Mouse (Mus musculus) cerebellum, adult 11-12 months (tissue): Measurements from ENCODE around the gene Elf2.
"Not testable (repeated sequence)": the region's sequence is repeated elsewhere in the genome, so short reads cannot be mapped to it uniquely, and the experiment has no call there.

ENCODE experiments used
- DNase-seq: peaks from one replicate; pipeline ENCODE4 v3.0.0; 2022

The Elf2 gene

GRCm38 (mm10) chr3:51327429-51327797 lies 13.1 kb downstream of the Elf2 start:
- no peak for DNase-seq

GRCm38 (mm10) chr3:51326664-51327428 lies 13.6 kb downstream of the Elf2 start:
- no peak for DNase-seq

GRCm38 (mm10) chr3:51325475-51325874 lies 15.0 kb downstream of the Elf2 start:
- no peak for DNase-seq

- DNase-seq: no peak
These were observed 17.5 kb downstream of the Elf2 start for GRCm38 (mm10) chr3:51323006-51323405.

GRCm38 (mm10) chr3:51322326-51322725 lies 18.1 kb downstream of the Elf2 start:
- no peak for DNase-seq

DNA sequence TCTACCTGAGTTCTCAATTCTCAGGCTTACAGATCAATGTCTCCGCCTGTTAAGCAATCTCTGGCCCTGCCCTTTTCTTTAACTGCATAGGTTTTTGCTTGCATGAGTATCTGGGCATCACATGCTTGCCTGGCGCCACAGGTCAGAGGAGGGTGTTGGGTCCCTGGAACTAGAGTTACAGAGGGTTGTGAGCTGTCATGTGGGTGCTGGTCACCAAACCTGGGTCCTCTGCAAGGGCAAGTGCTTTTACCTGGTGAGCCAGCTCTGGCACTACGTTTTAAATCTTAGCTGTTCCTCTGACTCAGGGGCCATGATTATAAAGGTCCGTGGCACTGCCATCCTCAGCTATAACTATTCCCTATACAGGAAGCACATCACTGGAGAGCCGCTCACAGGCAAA lies 19.3 kb downstream of the Elf2 start:
- no peak for DNase-seq

GRCm38 (mm10) chr3:51318053-51318452 lies 22.4 kb downstream of the Elf2 start:
- DNase-seq: not testable (repeated sequence)

GRCm38 (mm10) chr3:51316876-51317275 lies 23.6 kb downstream of the Elf2 start:
- DNase-seq: no peak

- DNase-seq: no peak
These were observed 28.8 kb downstream of the Elf2 start for GRCm38 (mm10) chr3:51311638-51312037.

DNA sequence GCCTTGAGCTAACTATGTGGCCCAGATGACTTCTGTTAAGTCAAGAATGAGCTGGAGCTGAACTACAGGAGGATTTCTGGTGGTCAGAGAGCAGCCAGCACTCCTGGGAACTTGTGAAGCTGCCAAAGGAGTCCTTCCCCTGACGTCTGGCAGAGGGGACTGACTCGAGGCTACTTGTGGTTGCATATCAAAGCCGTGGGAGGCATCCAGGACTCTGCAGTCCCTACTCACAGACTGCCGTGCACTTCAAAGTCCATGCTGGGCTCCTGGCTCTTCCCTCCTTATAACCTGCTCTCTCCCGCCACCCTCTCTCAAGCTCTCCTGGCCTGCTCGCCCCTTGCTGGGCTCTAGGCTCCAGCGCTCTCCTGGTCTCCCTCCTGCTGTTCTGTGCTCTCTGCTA lies 30.4 kb downstream of the Elf2 start:
- no peak for DNase-seq

DNA sequence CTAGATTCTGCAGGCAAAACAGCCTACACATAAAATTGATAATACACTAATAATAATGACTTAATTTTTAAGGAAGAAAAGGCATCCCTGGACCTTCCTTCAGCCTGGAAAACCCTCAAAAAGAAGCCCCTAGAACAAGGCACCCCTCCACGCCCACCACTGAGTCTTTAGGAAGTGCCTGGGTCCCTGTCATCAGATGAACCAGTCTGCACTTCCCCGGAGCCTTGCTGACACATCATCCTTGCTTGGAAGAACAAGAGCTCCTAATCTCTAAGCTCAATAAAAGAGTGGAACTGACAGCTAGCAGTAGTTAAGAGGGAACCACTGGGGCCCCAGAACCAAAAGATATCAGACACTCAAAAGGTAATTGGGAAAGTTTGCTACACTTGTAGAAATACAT lies 33.8 kb downstream of the Elf2 start:
- DNase-seq: no peak

DNA sequence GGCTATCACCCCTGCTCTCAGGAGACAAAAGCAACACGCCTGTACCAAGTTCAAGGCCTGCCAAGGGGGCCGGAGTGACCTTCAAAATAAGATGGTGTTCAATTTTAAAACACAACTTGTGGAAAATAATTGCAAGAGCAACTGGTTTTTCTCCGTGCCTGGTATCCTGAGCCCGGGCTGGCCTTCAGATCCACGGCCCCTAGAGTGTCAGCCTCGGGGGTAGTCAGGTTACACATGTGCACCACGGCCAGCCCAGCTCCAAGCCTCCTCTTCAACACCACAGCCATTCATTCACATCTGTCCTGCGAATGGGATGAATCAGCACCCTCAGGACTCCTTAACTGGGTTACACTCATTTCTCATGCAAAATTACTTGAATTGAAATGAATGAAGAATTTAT lies 34.5 kb downstream of the Elf2 start:
- no peak for DNase-seq

DNA sequence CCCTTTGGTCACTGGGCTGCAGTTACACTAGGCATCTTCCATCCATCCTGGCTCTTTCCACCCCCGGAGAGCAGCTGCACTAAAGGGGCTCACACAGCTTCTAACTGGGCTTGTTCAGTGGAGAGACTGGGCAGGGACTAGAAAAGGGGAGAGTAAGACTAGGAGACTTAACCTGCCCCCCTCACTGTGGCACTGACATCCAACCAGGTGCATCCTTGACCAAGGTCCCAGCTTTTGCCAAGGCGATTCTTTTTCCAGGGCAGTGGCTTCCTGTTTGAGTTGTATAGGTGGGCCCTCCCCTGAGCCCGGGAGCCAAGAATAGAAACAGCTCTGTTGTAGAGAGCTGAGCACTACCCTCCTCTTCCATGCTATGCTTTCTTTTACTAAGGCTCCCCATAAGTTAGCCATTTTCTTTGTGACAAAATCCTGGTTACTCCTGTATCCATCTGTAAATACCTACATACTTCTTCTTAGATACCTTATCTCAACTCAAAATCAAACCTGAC lies 37.4 kb downstream of the Elf2 start:
- DNase-seq: no peak

GRCm38 (mm10) chr3:51301583-51301982 lies 38.9 kb downstream of the Elf2 start:
- DNase-seq: no peak

DNA sequence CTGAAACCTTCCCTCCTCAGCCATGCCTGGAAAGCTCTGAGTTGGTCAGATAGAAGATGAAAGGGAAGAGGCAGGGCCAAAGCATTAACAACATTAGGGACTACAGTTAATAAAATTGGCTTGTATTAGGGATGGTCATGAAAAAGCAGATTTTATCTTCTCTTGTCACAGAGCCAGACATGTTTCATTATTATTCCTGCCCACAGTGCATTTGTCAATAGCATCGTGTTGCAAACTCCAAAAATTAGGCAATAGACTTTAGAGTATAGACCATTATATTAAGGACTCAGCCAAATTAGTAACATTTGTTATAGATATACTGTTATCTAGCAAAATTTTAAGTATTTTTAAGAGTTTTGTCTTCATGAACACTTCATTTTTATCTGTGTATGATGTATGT lies 43.7 kb downstream of the Elf2 start:
- no peak for DNase-seq

GRCm38 (mm10) chr3:51295225-51295624 lies 45.2 kb downstream of the Elf2 start:
- DNase-seq: no peak

GRCm38 (mm10) chr3:51294251-51294650 lies 46.2 kb downstream of the Elf2 start:
- DNase-seq: no peak

- peak; percentile 71 for DNase-seq
These were observed 51.3 kb downstream of the Elf2 start for GRCm38 (mm10) chr3:51288880-51289821.

DNA sequence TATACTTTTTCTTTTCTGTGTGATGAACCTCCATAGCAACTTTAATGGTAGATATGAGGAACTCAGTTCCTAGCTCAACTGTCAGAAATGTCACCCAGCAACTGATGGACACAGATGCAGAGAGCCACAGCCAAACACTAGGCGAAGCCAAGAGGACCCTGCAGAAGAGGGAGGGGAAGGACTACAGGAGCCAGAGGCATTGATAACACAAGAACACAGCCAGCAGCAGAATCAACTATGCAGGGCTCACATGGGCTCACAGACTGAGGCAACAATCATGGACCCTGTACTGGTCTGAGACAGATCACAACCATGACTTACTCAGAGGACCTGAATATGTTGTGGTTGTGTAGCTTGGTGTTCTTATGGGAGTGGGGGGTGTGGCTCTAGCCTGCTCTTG lies 56.1 kb downstream of the Elf2 start:
- no peak for DNase-seq

GRCm38 (mm10) chr3:51281727-51282126 lies 58.7 kb downstream of the Elf2 start:
- DNase-seq: no peak

DNA sequence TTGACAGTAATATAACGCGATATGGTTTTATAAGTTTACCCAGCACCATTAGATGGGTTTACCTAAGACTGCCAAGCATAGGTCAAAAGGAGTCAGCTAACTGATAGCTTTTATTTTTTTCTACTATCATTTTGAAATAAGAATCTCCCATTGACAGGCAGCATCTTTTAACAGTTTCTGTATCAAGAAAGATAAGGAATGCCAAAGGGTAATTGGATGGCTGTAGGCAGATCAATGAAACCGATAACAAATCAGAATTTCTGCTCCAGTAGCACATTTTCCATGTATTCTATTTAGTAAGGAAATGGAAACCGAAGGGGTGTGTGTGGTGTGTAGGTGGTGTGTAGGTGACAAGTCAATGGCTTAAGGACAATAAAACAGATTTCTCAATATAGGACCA lies 62.0 kb downstream of the Elf2 start:
- DNase-seq: no peak

DNA sequence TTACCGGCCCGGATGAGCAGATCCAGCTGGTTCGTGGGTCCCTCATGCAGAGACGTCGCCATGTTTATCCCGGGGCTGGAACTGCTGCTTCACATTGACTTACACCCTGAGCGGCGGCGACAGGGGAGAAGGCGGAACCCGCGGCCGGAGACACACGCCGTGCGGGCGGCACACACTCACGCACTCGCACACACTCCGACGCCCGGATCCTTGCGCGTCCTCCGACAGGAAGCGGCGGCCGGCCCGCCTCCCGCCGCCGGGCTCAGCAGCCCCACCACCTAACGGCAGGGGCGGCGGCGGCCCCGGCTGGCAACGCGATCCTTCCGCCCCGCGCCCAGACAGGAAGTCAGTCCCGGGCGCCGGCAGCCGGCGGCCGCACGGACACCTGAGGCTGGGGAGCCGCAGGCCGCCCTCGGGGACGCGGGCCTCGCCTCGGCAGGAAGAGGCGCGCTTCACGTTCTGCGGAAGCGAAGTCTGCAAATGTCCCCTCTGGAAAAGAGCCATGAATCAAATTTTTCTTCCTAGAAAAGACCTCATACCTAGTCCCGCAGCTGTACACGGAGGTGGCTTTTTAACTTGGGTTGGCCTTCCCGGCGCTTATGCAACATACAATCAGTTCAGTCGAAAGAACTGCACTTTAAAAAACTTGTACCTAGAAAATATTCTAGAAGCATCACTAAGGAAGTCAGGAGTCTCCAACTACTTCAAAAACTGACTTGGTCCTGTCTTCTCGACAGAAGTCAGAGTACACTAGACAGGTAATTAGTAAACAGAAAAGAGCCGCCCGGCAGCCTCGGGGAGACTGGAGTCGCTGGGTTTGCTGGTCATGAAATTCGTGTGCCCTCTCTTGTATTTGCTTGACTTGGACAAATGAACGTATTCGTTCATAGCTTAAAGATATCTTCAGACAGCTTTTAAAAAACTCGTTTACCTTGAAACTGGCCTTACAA lies 63.0 kb downstream of the Elf2 start:
- DNase-seq: peak; percentile 88
